Mouse (Mus musculus) E14TG2a.4 (cell line): ENCODE measurements at regions not wholly inside any gene's neighbourhood (a gene's known extent, or its start where the extent isn't known, plus 50 kb on each side); places are given as distances from the start of the nearest gene placed in this dataset.

Experiments used
- CTCF ChIP-seq: conservative IDR thresholded peaks from 2 replicates; pipeline ENCODE4 v1.5.1; 2014; ENCODE audit warnings: low read length
- NANOG ChIP-seq: IDR thresholded peaks from 2 replicates; pipeline ENCODE4 v1.6.1; 2014; ENCODE audit warnings: borderline replicate concordance, low read length, mixed read lengths

GRCm38 (mm10) chr10:108027506-108027905 is 115.6 kb upstream of the Otogl start:
- TF ChIP-seq CTCF (no peak), NANOG (no peak)
